Mouse (Mus musculus) heart, adult 9 months (tissue): Measurements from ENCODE around the gene Apol9a.

ENCODE experiments used
- DNase-seq, 2 experiments: peaks; one replicate each; pipeline ENCODE4 v3.0.0; 2022; ENCODE audit warnings: low spot score in 2 of 2

Gene Apol9a

DNA sequence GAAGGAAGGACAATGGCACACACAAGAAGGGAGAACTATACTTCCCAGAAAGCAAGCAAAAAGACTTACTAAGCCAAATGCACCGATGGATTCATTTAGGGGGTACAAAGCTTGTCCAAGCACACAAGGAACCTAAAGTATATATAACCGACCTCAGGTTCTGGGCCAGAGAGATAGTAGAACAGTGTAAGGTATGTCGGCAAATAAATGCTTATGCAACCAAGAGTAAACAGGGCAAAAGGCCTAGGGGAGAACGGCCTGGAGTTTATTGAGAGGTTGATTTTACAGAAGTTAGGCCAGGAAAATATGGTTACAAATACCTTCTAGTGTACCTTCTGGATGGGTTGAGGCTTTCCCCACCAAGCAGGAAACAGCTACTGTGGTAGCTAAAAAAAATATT is 33.5 kb downstream of the Apol9a start:
- no peak for DNase-seq

DNA sequence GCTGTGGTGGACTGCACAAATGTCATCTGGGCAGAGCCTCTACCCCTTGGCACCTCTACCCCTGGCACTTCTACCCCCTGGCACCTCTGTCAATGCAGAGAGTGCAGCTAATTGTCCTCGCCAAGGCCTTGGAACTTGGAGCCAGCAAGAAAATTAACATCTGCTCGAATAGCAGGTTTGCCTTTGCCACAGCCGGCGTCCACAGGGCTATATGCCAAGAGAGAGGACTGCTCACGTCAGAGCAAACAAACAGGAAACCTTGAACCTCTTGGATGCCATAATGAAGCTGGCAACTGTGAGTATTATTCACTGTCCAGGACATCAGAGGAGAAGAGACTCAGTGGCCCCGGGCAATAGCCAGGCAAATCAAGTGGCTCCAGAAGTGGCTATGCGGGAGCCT is 34.0 kb downstream of the Apol9a start:
- no peak for DNase-seq

DNA sequence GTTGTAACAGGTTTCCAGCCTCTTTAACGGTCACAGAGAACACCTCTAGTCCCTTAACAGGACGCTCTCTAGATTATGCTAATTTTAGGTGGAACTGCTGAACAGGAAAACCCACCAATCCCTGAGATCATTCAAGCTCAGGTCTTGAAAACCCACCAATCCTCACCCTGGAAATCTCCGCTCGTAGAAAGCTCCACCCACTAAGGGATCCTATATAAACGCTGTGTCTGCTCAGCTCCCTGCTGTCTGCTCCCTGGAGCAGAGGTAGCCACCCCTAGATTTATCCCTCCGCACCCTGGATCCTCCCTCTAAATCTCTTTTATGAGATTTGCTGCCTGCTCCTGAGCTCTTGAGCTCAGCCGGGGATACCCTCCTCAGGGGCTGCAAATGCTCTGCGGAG is 40.3 kb downstream of the Apol9a start:
- DNase-seq, result no peak

DNA sequence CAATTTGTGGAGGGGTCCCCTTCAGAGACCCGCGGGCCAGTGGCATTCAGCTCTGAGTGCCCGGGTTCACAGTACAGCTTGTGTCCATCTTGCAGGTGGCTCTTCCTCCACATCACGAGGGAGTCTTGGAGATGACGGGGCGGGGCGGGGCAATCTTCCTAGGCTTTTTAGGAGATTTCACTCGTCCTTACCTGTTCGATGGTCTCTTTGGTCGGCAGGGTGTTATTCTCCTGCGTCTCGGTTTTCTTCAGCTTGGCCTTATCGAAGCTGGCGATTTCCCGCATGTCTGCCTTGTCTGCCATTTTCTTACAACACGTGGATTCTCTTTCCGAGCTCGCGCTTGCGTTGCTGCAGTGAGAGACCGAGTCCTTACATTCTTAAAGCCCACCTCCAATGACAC is 41.0 kb downstream of the Apol9a start:
- DNase-seq, result no peak

DNA sequence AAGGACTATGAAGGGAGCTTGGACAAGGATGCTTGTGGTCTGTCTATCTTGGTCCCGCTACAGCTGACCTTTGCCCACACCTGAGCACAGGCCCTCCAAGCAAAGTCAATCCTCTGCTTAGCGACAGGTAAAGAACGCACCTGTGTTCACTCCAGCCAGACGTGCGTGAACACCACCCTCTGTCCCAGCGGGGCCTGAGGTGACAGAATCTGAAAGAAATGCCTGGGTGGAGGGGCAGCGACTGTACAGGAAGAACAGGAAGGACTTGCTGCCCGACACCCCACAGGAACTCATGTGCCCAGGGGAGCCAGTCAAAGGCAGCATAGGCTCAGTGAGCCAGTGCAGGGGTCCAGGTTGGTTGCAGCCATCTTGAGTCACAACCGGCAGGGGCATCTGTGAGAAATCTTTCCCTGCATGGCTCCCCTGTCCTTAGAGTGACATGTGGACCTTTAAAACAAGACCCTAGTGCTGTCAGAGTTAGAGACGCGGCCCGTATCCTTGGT is 42.1 kb downstream of the Apol9a start:
- no peak for DNase-seq

DNA sequence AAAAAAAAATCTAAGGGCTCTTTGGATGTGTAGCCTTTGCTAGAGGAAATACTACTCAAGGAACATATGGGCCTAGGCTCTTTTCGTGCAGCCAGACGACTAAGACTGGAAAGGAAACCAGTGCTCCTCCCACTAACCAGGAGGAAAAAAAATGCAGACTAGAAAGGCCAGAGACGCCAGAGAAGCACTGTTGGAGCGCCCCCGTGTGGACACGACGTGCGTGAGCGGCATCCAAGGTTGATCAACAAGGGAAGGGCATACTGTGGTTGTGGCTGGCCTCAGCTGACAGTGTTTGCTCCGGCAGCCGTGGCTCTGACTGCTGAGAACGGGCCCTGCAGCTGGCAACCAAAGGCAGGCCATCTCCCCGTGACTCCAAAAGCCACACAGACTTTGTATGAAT is 42.8 kb downstream of the Apol9a start:
- DNase-seq, result peak; percentile 89 to 96

DNA sequence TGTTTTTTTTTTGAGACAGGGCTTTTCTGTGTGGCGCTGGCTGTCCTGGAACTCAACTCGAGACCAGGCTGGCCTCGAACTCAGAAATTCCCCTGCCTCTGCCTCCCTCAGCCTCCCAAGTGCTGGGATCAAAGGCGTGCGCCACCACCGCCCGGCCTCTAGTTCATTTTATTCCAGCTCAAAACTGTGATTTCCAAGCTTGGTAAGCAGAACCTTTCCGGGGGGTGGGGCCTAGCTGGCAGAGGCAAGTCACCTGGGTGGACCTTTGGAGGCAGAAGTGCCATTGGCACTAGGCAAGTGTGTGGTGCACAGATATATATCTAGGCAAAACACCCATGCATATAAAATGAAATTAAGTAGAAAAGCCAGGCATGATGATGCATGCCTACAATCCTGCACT is 43.4 kb downstream of the Apol9a start:
- DNase-seq, result peak in 1 of 2 experiments; percentile 46

DNA sequence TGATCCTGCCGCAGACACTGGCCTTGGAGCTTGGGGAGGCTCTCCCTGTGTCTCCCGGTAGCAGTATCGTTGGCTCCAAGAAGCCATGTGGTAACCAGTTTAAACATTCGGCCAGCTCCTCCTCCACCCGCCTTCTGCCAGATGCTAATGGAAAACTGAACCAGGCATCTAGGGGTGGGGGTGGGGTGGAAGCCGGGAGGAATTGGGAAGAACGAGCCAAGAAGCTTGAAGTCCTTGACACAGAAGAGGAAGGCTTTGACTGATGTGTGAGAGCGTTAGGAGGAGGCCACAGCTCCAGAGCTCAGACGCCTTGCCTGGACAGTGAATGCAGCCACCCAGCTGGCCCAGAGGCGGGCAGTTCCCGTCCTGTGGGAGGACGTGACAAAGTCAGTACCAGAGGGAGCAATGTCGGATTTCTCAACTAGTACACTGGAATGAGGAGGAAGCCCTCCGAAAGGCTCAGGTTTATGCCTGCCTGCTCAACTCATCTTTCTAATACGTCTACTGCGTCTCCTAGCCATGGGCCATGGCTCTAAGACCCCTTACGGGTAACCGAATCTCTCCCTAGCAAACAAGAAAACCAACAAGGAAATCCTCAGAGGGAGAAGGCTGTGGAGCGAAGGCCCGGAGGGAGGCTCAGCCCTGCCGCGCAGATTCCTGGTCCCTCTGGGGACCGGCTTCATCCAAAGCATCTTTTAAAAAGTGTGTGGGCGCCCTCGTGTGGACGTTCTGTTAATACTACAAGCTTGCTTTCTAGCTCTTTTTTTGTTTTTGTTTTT is 44.0 kb downstream of the Apol9a start:
- DNase-seq, result peak; percentile 87 to 88

DNA sequence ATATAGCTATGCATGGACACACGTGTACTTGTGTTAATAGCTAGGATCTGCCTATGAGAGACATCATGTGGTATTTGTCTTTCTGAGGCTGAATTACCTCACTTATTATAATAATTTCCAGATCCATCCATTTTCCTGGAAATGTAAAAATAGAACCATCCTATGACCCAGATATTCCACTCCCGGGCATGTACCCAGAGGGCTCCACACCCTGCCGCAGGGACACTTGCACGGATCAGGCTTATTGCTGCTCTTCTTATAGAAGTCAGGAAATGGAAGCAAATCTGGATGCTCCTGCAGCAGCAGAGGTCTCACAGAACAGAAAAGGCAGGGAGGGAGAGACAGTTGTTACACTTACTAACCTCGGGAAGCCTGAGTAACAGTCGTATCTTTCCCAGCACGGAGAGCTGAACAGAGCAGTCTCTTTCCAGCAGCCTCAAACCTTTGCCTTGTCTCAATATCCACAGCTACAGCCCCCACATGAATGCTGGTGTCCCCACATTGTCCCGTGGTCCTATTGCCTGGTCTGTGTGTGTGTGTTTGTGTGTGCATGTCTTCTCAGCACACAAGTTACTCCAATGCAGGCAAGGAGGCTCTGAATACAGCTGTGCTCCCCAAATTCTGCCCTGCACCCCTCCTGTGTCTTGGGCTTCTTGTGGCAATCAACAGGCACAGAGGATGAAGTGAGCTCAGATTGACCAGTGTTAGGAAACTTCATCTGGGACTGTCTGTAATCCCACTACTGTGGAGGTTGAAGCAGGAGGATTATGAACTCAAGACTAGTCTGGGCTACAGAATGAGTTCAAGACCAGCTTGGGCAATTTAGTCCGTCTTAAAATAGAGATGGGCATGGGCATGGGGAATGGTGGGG is 45.0 kb downstream of the Apol9a start:
- peak; percentile 53 to 63 for DNase-seq

DNA sequence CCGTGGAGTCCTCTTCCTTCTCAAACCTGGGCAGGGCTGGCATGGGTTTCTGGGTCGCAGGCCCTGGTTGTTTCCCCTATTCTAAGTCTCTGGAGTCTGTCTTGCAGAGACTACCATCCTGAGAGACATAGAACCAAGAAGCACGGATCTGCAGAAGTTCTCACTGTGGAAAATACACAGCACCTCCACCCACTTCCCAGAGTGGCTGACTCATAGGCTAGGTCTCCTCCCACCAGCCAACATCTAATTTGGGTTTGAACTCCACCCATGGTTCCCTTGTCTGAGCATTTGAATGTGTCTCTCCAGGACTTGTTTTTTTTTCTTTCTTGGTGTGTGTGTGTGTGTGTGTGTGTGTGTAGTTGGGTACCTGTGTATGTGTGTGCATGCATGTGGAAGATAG is 46.9 kb downstream of the Apol9a start:
- DNase-seq, result peak; percentile 65 to 73

DNA sequence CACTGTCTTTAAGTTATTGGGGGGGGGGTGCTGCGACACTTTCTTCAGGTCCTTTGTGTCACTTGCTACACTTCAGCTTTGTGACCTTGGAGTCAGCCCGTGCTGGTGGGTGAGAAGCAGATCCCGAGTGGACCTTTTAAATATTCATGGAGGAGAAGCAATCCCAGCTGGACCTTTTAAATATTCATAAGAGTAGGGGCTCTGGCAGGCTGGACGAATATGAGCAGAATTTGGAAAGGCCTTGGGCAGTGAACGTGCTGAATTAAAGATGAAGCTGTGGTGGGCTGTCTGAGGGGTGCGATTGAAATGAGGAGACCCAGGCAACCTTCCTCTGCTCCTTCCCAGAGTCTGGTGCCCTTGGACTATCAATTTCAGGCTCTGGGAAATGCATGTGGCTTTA is 47.4 kb downstream of the Apol9a start:
- no peak for DNase-seq

DNA sequence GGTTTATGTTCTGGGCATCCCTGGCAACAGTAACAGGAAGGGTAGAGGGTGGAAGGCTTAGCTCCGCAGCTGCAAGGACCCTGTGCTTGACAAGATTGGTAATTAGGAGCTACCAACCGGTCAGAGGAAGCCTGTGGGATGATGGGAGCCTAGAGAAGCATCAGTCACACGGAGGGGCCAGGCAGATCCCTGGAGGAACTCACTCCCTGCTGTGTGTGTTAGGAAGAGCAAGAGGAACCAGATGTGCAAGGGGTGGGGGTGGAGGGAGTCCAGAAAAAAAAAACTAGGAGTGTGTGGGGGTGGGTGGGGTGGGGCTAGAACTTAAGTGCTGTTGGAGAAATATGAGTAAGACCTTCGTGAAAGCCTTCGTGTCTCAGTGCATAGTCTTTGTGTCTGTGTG is 48.0 kb downstream of the Apol9a start:
- DNase-seq, result no peak

DNA sequence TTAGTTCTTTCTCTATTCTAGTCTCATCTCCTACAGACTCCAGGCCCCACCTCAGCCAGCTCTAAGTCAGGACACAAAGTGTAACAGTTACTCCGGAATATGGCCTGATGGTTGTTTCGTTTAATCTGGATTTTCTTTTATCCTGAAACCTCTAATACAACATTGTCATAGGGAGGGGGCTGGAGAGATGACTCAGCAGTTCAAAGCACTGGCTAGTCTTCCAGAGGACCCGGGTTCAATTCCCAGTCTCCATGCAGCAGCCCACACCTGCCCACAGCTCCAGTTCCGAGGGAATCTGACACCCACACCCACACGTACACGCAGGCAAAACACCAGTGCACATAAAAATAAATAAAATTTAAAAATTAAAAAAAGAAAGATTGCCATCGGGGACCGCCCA is 51.0 kb downstream of the Apol9a start:
- no peak for DNase-seq

DNA sequence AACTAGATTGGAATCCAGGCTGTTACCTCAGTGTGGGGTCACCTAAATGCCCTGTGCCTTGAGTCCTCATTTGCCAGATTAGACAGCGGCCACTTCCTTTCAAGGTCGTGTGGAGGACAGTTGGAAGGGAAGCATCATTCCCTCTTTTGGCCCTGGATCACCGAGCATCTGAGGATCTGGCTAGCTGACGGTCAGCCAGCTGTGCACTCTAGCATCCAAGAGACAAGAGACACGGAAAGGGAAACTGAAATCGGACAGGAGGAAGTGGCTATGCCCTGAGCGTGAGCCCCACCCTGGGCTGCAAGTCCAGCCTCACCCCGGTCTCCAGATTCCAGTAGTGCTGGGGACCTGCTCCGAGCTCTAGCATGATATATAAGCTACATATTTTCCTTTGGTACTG is 51.4 kb downstream of the Apol9a start:
- DNase-seq, result peak; percentile 79 to 81

DNA sequence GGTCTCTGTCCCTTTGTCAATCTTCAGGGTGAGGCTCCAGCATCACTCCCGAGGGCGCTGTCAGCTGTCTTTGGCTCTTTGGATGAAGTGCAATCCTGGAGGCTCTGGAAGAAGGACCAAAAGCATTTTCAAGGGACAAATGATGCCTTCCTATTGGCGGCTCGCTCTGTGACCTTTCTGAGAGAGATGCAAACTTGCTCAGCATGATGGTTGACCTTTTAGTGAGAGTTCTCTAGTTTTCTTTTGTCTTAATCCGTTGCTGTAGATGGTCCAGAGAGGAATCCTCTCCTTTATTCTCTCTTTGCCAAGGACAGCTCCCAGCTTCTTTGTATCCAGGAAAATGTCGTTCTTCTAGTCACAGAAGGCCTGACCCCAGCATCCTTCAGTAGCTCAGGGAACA is 51.9 kb downstream of the Apol9a start:
- DNase-seq, result no peak

DNA sequence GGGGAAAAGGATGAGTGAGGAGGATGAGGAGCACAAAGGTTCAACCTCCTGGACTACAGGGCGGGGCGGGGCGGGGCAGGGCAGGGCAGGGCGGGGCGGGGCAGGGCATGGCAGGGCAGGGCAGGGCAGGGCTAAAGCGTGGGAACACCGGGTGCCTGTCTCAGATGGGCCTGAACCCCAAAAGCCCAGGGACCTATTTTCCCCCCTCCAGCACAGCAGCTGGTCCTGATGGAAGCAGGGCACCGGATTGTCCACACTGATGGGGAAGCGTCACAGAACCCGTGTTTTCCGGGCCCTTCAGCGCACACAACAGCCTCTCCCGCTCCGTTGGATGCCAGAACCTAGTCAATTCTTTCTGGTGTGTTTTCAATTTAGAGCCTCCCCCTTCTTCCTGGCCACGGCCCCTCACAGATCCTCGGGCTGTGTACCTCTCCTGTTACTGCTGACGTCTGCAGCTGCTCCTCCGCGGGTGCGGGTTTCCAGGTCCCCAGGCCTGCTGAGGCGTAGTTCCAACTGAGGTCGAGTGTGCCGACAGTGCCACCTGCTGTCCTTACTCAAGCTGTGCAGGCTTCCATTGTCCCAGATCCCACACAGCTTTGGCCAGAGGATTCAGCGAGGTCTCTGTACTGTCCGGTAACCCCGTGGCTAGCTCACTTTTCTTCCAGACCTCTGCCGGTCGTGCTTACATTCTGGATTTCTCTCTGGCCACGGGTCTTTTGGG is 52.5 kb downstream of the Apol9a start:
- DNase-seq, result peak; percentile 85 to 89

DNA sequence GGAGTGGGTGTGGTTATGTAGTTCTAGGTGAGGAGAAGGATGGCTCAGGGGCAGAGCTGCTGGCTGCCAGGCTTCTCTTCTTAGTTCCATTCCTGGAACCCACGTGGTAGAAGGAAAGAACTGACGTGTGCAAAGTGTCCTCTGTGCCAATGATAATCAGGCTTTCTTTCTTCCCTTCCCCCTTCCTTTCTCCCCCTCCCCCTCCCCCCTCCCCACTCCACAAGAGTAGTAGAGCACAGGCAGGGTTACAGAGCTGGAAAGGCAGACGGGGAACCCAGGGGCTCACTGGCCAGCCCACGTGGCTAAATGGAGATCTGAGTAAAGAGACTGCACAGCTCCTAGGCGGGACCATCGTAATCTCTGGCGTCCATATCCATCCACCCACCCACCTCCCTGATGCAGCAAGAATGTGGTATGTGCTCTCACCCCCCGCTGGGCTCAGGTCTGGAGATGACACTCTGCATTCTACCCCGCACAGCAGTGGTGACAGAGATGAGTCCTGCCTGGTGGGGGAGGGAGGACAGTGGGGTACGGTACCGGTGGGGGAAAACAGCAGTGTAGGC is 54.6 kb downstream of the Apol9a start:
- no peak for DNase-seq

DNA sequence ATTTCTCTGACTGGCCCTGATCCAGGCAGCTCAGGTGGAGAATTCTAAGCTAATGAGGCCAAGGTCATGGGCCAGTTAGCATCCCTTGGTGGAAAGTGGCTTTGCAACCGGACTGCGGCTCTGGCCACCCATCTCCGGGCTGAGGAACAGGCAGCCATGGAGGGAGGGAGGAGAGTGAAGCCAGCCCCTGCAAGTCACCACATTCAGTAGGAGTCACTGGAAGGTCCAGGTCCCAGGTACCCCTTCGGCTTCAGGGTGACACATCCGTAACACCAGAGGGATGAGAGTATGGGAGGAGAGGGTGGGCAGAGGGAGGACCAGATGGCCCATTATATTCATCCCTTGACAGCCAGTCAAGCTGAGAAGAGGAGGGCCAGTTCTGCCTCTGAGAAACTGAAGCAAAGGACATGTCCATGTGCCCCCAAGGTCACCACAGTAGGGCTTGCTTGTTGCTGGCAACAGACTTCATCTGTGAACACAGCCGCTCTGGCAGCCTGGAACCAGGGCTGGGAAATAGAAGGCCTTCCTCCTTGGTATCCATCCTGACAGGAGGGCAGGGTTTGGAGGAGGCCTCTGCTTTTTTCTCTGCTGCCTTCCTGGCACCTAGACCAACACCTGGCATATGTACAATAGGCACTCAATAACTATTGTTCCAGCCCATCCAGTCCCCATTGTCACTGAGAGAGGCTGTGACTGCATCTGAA is 55.9 kb downstream of the Apol9a start:
- no peak for DNase-seq

DNA sequence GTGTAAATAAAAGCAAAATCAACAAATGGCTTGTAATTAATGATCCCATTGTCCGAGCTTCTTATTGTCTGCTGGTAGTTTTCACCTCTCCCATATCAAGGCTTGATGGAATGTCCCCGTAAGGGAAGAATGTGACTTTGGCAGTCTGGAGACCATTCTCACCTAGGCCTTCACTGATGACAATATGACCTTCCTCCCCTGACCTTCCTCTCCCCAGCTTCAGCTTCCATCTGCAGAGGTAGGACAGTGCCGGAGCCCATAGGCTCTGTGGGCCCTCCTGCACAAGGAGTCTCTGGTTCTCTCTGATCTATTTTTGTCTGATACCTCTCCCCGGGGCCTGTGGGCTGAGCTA is 56.5 kb downstream of the Apol9a start:
- no peak for DNase-seq
